Mouse (Mus musculus) ES-Bruce4 (cell line): ENCODE results near the gene Tspan13. TPM values are rescaled to one million over a fixed set of nuclear protein-coding genes. Genes with fewer than 3 reads are reported as not detected.
A peak's percentile ranks its signal among the peaks of the same experiment; 100 is the strongest.

Experiments
- H3K27ac ChIP-seq: 2 replicates; pipeline ENCODE4 v1.5.1; 2012; ENCODE audit warnings: low read length, inconsistent platforms; ENCODE audit not compliant: insufficient read depth
- H3K27me3 ChIP-seq: 2 replicates; pipeline ENCODE4 v1.6.1; 2012; ENCODE audit warnings: mild to moderate bottlenecking, low read length, inconsistent platforms; ENCODE audit not compliant: control insufficient read depth, poor library complexity, insufficient read depth, severe bottlenecking
- H3K36me3 ChIP-seq: 2 replicates; pipeline ENCODE4 v1.6.1; 2012; ENCODE audit warnings: inconsistent platforms, mild to moderate bottlenecking, low read length, moderate library complexity; ENCODE audit not compliant: control insufficient read depth, poor library complexity, insufficient read depth, severe bottlenecking
- H3K4me1 ChIP-seq: one replicate; pipeline ENCODE4 v1.8.1; 2011; ENCODE audit warnings: low read length; ENCODE audit not compliant: control insufficient read depth, insufficient read depth
- H3K4me3 ChIP-seq: 2 replicates; pipeline ENCODE4 v1.5.1; 2011; ENCODE audit warnings: low read depth, mild to moderate bottlenecking, low read length
- H3K9ac ChIP-seq: 2 replicates; pipeline ENCODE4 v1.6.1; 2012; ENCODE audit warnings: low read depth, mild to moderate bottlenecking, inconsistent platforms; ENCODE audit not compliant: poor library complexity, severe bottlenecking
- H3K9me3 ChIP-seq: replicated peaks from 2 replicates; pipeline ENCODE4 v1.6.1; 2012; ENCODE audit warnings: mild to moderate bottlenecking, low read length, inconsistent platforms; ENCODE audit not compliant: control insufficient read depth, poor library complexity, insufficient read depth, severe bottlenecking
- CTCF ChIP-seq: IDR thresholded peaks from one replicate; pipeline ENCODE4 v1.8.1; 2011; ENCODE audit warnings: low read depth, low read length
- EP300 ChIP-seq: IDR thresholded peaks from 2 replicates; pipeline ENCODE4 v1.6.1; 2011; ENCODE audit warnings: low read depth, low read length; ENCODE audit not compliant: insufficient read depth
- POLR2A ChIP-seq: IDR thresholded peaks from one replicate; pipeline ENCODE4 v1.8.1; 2011; ENCODE audit warnings: low read length; ENCODE audit not compliant: insufficient read depth
- polyA plus RNA-seq: library from polyadenylated mRNA; stranded (reverse); fragments of >200 nt; gene quantifications from 2 replicates; pipeline ENCODE4 v1.2.4, GENCODE M21; 2011; ENCODE audit warnings: low read depth; ENCODE audit not compliant: missing spikeins, insufficient read depth, insufficient read length

The Tspan13 gene
- polyA plus RNA-seq, 1 experiment, result 37.8 TPM

DNA sequence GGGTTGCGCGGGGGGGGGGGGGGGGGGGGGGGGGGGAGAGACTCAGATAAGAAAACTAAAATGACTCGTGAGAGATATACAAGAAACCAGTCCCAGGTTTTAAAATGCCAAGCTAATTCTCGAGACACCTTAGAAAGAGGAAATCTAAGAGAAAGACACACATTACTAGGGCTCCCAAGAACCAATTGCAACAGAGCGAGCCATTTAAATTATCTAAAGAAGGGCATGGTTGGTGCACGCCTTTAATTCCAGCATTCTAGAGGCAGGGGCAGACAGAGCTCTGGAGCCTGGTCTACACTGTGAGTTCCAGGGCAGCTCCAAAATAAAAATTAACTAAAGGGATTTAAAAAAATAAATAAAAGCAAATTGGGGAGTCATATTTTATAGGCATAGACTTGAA, 12.6 kb downstream of the Tspan13 start:
- Histone ChIP-seq H3K36me3 (no peaks in the 10 kb centered on the region), H3K4me1 (no peaks in the 10 kb centered on the region), H3K27me3 (no peaks in the 10 kb centered on the region), H3K9me3 (no peaks in the 10 kb centered on the region), H3K27ac (no peak overlapping the region), H3K4me3 (no peak overlapping the region), H3K9ac (no peak overlapping the region)
- TF ChIP-seq POLR2A, result no peak

DNA sequence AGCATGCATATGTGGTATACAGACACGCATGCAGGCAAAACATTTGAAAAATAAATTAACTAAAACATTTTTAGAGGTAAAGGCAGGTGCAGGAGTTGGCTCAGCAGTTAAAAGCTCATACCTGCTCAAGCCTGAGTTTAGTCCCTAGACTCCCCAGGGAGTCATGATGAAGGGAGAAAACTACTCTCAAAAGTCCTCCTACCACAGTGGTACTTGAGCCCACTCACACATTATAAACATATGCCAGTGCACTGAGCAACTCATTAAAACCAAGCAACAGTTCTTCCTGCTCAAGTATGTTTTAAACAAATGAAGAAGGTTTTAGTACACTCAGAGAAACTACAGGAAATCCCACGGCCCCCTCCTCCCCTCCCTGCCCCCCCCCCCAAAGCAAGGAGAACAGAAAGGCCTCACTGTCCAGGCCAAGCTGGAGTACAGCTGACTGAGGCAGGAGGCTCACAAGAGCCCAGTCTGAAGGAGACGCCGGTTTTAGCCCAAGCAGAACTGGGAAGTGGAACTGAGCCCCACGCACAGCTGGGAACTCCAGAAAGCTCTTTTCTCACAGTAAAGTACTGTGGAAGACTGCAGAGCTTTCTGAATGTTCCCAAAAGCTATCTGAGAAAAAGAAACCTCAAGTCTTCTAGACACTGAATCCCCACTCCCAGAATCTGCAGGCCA, 13.2 kb downstream of the Tspan13 start:
- no peaks in the 10 kb centered on the region for H3K9me3 ChIP-seq
- H3K27ac ChIP-seq, result no peak overlapping the region
- no peak for TF ChIP-seq EP300
- no peak for TF ChIP-seq POLR2A
- TF ChIP-seq CTCF, result no peak
- no peak overlapping the region for H3K9ac ChIP-seq
- no peaks in the 10 kb centered on the region for H3K27me3 ChIP-seq
- H3K36me3 ChIP-seq, result no peaks in the 10 kb centered on the region
- no peak overlapping the region for H3K4me3 ChIP-seq
- H3K4me1 ChIP-seq, result no peaks in the 10 kb centered on the region

DNA sequence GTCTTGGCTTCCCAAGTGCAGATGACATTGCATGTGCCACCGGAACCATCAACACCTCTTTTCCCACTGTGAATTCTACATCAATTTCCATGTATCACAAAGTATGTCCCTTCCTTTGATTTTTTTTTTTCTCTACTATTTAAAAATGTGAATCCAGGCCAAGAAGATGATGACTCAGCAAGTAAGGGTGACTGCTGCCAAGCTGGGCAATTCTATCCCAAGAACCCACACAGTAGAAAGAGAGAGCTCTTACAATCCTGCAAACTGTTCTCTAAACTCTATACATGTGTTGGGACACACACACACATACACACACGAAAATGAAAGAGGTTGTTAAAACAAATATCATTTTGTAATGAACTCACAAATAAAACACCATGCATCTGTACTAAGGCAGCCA, 15.1 kb downstream of the Tspan13 start:
- H3K4me3 ChIP-seq, result no peak overlapping the region
- H3K36me3 ChIP-seq, result no peaks in the 10 kb centered on the region
- H3K27ac ChIP-seq, result no peak overlapping the region
- H3K9me3 ChIP-seq, result no peaks in the 10 kb centered on the region
- H3K4me1 ChIP-seq, result no peaks in the 10 kb centered on the region
- no peaks in the 10 kb centered on the region for H3K27me3 ChIP-seq
- H3K9ac ChIP-seq, result no peak overlapping the region
- TF ChIP-seq EP300 (no peak), POLR2A (no peak), CTCF (no peak)

DNA sequence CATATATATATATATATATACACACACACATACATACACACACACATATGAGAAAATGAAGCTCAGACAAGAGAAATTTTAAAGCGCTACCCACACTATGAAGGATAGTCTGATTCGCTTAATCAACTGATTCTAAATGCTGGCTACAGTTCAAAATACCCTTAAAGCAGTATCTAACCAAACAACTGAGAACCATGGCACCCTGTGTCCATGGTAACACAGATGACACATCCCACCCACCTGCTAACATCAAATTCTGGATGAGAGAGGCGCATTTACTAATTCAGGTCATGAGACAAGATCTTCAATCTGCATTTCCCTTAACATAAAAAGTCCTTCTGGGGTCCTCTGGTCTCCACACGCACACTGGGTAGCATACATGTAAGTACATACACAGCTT, 16.2 kb downstream of the Tspan13 start:
- H3K9ac ChIP-seq, result no peak overlapping the region
- TF ChIP-seq POLR2A (no peak), CTCF (no peak), EP300 (no peak)
- H3K27ac ChIP-seq, result no peak overlapping the region
- H3K4me1 ChIP-seq, result peaks cover 2% of the 10 kb centered on the region
- H3K4me3 ChIP-seq, result no peak overlapping the region
- no peaks in the 10 kb centered on the region for H3K27me3 ChIP-seq
- H3K36me3 ChIP-seq, result no peaks in the 10 kb centered on the region
- no peaks in the 10 kb centered on the region for H3K9me3 ChIP-seq

DNA sequence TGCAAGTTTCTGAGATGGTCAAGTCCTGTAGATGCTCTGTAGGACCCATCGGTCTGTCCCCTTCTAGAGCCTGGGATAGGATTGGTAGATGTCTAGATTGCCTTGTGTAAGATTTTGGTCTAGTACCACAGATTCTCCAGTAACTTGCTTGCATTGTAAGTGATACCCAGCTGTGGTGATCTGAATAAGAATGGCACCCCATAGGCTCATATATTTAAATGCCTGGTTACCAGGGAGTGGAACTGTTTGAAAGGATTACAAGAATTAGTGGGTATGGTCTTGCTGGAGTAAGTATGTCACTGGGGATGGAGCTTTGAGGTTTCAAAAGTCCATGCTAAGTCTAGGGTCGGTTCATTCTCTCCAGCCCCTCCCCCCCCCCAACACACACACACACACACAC, 21.6 kb downstream of the Tspan13 start:
- Histone ChIP-seq H3K27ac (0 out of 2 replicates have a peak overlapping the region, but pooled peaks have one; percentile 24), H3K9ac (no peak overlapping the region), H3K4me3 (no peak overlapping the region), H3K36me3 (no peaks in the 10 kb centered on the region), H3K9me3 (no peaks in the 10 kb centered on the region), H3K4me1 (peaks cover 2% of the 10 kb centered on the region), H3K27me3 (no peaks in the 10 kb centered on the region)
- TF ChIP-seq CTCF (no peak), POLR2A (no peak), EP300 (no peak)

GRCm38 (mm10) chr12:36020081-36020480, 22.2 kb downstream of the Tspan13 start:
- no peak overlapping the region for H3K4me3 ChIP-seq
- H3K27me3 ChIP-seq, result no peaks in the 10 kb centered on the region
- peaks cover 2% of the 10 kb centered on the region for H3K4me1 ChIP-seq
- no peaks in the 10 kb centered on the region for H3K36me3 ChIP-seq
- no peak overlapping the region for H3K9ac ChIP-seq
- TF ChIP-seq POLR2A, result no peak
- TF ChIP-seq EP300, result no peak
- no peak for TF ChIP-seq CTCF
- H3K27ac ChIP-seq, result no peak overlapping the region
- no peaks in the 10 kb centered on the region for H3K9me3 ChIP-seq
